Mouse (Mus musculus) central nervous system, embryonic 11.5 days (tissue): ENCODE data around the gene Ubn2. TPM values are rescaled to one million over a fixed set of nuclear protein-coding genes. Genes with fewer than 3 reads are reported as not detected.

Experiments
- polyA plus RNA-seq: library from polyadenylated mRNA; depleted of rRNA; stranded (reverse); fragments of >200 nt; gene quantifications from 2 replicates; pipeline ENCODE4 v1.2.3, GENCODE M21; 2012; rRNA removed

Gene Ubn2
- polyA plus RNA-seq, result 19.9 and 29.3 TPM in 2 replicates

GRCm38 (mm10) chr6:38433261-38434033, at the start of gene Ubn2:
Gene Ubn2 (plus strand): TSS chr6:38433950.

GRCm38 (mm10) chr6:38533428-38534405, 100.0 kb downstream of the Ubn2 start, which contains the start of gene Fmc1:
Gene Fmc1 (plus strand): TSS chr6:38533502.

GRCm38 (mm10) chr6:38551062-38551988, 117.6 kb downstream of the Ubn2 start, which contains the start of gene Luc7l2:
Gene Luc7l2 (plus strand): TSS chr6:38551334.

Other genes with a start within 250 kb of the Ubn2 start
- 12.2 and 17.5 TPM in 2 replicates for gene D630045J12Rik, start 179.9 kb upstream of the Ubn2 start, polyA plus RNA-seq
- 20.8 and 41.5 TPM in 2 replicates for gene Zc3hav1l, start 134.7 kb upstream of the Ubn2 start, polyA plus RNA-seq
- 2.9 and 3.4 TPM in 2 replicates for gene Zc3hav1, start 79.3 kb upstream of the Ubn2 start, polyA plus RNA-seq
- 7.5 and 10.4 TPM in 2 replicates for gene Ttc26, start 52.5 kb upstream of the Ubn2 start, polyA plus RNA-seq
- gene Fmc1, start 99.6 kb downstream of the Ubn2 start, polyA plus RNA-seq, result 57.8 and 84.6 TPM in 2 replicates
- 154 and 157 TPM in 2 replicates for gene Luc7l2, start 117.4 kb downstream of the Ubn2 start, polyA plus RNA-seq
- 0.04 and 0.11 TPM in 2 replicates for gene Klrg2, start 203.3 kb downstream of the Ubn2 start, polyA plus RNA-seq
- gene Clec2l, start 229.1 kb downstream of the Ubn2 start, polyA plus RNA-seq, result 3.6 and 7.1 TPM in 2 replicates